Mouse (Mus musculus) ovary, adult 10 weeks (tissue): ENCODE results near the gene Mtch2. TPM values are rescaled to one million over a fixed set of nuclear protein-coding genes. Genes with fewer than 3 reads are reported as not detected.

Experiments used
- polyA plus RNA-seq: library from polyadenylated mRNA; stranded (reverse); fragments of 350-450 nt; fragmentation: Illumina TruSeq; extraction: RNeasy Lipid Tissue Mini Kit (QIAGEN cat#74804); gene quantifications from one replicate; pipeline ENCODE4 v1.2.3, GENCODE M21; 2014

Gene Mtch2
- 297 TPM for polyA plus RNA-seq

DNA sequence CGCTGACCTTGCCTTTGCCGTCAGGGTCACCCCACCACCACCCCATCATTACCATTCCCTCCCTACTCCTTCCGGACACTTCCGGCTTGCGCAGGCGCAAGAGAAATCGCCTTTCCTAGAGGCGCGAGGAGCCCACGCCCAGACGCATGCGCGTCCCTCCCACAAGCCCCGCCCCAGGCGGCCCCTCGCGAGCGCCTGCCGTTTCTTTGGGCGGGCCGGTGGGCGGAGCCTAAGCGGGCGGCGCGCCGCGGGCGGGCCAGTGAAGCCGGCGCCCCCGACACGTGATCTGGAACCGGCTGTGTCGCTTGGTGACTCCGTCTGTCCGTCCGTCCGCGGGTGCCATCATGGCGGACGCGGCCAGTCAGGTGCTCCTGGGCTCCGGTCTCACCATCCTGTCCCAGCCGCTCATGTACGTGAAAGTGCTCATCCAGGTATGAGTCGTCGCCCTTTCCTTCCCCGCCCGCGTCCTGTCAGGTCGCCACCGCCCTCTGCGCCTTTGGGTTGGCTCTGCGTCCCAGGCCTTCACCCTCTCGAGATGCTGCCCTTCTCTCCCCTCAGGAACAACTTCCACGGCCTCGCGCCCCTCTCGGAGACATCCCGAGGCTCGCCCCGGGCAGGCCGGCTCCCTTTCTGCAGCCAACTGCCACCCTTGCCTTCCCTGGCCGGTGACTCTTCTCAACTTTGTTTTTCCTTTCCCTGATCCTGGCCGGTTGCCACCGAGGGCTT lies at the start of gene Mtch2:
Gene Mtch2, plus strand, starts transcription at position 201 of the 726 bp plus-strand sequence.

DNA sequence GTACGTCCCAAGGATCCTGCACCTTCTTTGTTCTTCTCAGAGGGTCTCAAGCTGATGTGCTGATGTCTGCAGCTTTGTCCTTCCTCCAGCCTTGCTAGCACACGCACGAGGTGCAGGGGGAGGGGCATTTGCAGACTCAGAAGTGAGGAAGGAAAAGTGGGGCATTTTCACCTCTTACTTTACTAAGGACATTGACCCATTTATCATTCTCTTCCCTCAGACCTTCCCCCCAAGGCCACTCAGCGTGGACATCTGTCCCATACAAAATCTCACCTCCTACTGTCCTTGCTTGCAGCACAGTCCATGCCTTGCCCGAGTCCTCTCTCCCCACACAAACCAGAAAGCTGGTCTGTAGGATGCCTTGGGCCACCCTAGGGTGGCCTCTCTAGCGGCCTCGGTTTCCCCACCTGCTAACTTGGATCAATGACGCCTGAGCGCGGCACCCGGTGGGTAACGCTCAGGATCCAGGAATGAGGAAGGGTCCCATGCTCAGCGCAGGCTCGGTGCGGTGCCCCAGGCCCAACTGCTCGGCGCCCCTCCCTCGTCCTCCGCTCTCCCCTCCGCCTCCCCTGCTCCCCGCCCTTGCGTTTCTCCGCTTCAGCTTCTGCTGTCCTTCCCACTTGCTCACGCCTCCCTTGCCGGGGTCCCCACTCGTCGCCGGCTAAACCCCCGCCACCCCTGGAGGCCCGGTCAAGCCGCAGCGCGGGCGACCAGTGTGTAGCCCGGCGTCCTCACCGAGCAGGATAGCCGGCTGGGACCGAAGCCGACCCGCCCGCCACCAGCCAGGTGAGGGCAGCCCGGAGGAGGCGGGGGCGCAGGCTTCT lies 38.5 kb downstream of the Mtch2 start, which contains the start of gene C1qtnf4:
Gene C1qtnf4, plus strand, starts transcription at position 643 of the 824 bp plus-strand sequence.

DNA sequence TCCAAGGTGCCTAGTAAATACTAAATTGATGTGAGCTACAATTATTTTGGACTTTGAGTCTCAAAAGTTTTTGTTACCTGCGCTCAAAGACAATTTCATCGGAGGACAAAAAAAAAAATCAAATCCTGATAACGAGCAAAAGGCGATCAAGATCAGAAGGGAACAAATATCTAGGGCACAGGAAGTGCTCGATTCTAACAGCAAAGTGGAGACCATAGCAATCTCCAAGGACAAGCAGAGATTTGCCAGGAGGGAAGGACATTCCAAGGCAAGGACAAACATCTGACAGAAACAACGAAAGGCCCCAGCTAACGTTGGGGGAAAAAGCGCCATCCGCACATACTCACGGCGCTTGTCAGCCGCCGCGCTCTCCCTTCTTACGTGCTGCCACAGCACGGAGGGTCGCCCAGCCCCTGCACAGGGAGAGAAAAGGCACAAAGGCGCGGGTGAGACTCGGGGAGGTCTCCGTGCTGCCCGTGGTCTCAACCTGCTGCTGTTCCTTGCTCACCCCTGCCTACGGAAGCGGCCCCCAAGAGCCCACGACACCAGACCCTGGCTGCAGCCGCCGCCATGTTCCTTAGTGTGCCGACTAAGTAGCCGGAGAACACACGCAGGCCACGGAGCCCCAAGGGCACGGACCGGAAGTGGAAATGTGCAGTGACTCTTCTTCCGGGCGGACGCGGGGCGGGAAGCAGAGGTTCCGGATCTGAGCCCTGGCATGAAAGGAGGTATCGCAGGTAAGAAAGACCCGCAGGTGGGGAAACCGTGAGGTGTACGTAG lies 57.3 kb downstream of the Mtch2 start, which contains the start of the genes Kbtbd4 and Ndufs3:
Gene Kbtbd4, plus strand, starts transcription at position 665 of the 780 bp plus-strand sequence.
Gene Ndufs3, minus strand, starts transcription at position 752 of the 780 bp plus-strand sequence.

Other genes starting within 250 kb of the Mtch2 start
- 44.3 TPM for gene Nup160, start 169.9 kb upstream of the Mtch2 start, polyA plus RNA-seq
- gene Fnbp4, start 101.8 kb upstream of the Mtch2 start, polyA plus RNA-seq = 65.4 TPM
- 1.8 TPM for gene Agbl2, start 64.4 kb upstream of the Mtch2 start, polyA plus RNA-seq
- not detected for gene C1qtnf4, start 38.7 kb downstream of the Mtch2 start, polyA plus RNA-seq
- 14.3 TPM for gene Kbtbd4, start 57.6 kb downstream of the Mtch2 start, polyA plus RNA-seq
- gene Ndufs3, start 57.7 kb downstream of the Mtch2 start, polyA plus RNA-seq = 128 TPM
- gene Celf1, start 93.2 kb downstream of the Mtch2 start, polyA plus RNA-seq = 160 TPM
- not detected for gene Rapsn, start 188.5 kb downstream of the Mtch2 start, polyA plus RNA-seq
- gene Psmc3, start 206.9 kb downstream of the Mtch2 start, polyA plus RNA-seq = 177 TPM
- gene Slc39a13, start 223.3 kb downstream of the Mtch2 start, polyA plus RNA-seq = 2.9 TPM
- 2.4 TPM for gene Spi1, start 235.2 kb downstream of the Mtch2 start, polyA plus RNA-seq